Mouse (Mus musculus) bone marrow macrophage, adult 2 months (primary cell): ENCODE data around the gene Wipf2.

Experiments used
- CTCF ChIP-seq: IDR thresholded peaks from 2 replicates; pipeline ENCODE4 v1.5.1; 2012; ENCODE audit warnings: low read depth, mild to moderate bottlenecking, low read length, moderate library complexity
- POLR2A ChIP-seq: IDR thresholded peaks from 2 replicates; pipeline ENCODE4 v1.6.1; 2012; ENCODE audit warnings: mild to moderate bottlenecking, low read depth, low read length, borderline replicate concordance

GRCm38 (mm10) chr11:98854116-98854515, 9.3 kb upstream of the Wipf2 start:
- TF ChIP-seq CTCF (no peak), POLR2A (no peak)
